Mouse (Mus musculus) ES-E14 (cell line): ENCODE data around the gene Socs2.

Experiments
- CHD2 ChIP-seq: IDR thresholded peaks from 2 replicates; pipeline ENCODE4 v1.6.1; 2014; ENCODE audit warnings: mild to moderate bottlenecking, low read depth, low read length, inconsistent platforms
- MAFK ChIP-seq: IDR thresholded peaks from 2 replicates; pipeline ENCODE4 v1.6.1; 2014; ENCODE audit warnings: mild to moderate bottlenecking, low read depth, low read length, inconsistent platforms; ENCODE audit not compliant: insufficient read depth
- ZC3H11A ChIP-seq: IDR thresholded peaks from 2 replicates; pipeline ENCODE4 v1.6.1; 2012; ENCODE audit warnings: low read depth, mild to moderate bottlenecking, inconsistent platforms, low read length, borderline replicate concordance
- ZNF384 ChIP-seq: IDR thresholded peaks from 2 replicates; pipeline ENCODE4 v1.6.1; 2012; ENCODE audit warnings: low read depth, low read length, inconsistent platforms

GRCm38 (mm10) chr10:95422681-95423080, 5.7 kb upstream of the Socs2 start:
- no peak for TF ChIP-seq CHD2
- no peak for TF ChIP-seq MAFK
- no peak for TF ChIP-seq ZNF384
- TF ChIP-seq ZC3H11A: no peak
